Mouse (Mus musculus) stomach, postnatal 0 days (tissue): ENCODE measurements around the gene Ciz1.

Source experiments
- CTCF ChIP-seq: IDR thresholded peaks from 2 replicates; pipeline ENCODE4 v1.5.1; 2016; ENCODE audit warnings: antibody characterized with exemption, low read depth, mild to moderate bottlenecking, moderate library complexity
- EP300 ChIP-seq: optimal IDR thresholded peaks from 2 replicates; pipeline ENCODE3; 2016; ENCODE audit warnings: antibody characterized with exemption

DNA sequence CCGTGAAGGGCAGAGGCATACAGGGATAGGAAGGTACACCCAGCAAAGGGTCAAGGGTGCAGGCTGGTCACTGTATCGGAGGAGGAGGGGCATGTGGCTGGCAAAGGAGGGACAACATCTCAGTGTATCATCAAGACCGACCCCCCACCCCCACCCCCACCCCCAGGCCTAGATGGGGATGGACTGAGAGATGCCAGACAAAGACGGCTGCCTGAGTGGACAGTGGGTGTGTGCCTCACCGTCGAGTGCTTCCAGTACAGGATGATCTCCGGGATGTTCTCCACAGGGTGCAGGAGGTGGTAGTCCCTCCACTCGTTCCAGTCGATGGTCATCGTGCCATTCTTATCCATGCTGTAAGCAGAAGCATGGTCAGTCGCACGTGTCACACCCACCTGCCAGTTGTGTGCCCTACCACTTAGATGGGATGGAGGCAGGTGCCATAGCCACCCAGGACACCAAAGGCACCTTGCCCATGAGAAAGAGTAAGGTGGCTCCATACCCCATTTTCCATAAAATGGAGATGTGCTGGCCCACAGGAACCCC lies 68.0 kb downstream of the Ciz1 start:
- no peak for TF ChIP-seq EP300
- no peak for TF ChIP-seq CTCF
